Mouse (Mus musculus): ENCODE measurements at regions not wholly inside any gene's neighbourhood (a gene's known extent, or its start where the extent isn't known, plus 50 kb on each side); places are given as distances from the start of the nearest gene placed in this dataset.

- peak in 1 of 2 experiments; percentile 57 for DNase-seq (ENCODE audit: low spot score in 2 of 2)
Observed at GRCm38 (mm10) chr1:72002471-72003116, 209.5 kb downstream of the Mreg start.

GRCm38 (mm10) chr1:72000741-72001140 is 211.4 kb downstream of the Mreg start:
- no peak for DNase-seq (ENCODE audit: low spot score in 2 of 2)

GRCm38 (mm10) chr1:71996828-71997227 is 215.3 kb downstream of the Mreg start:
- no peak for DNase-seq (ENCODE audit: low spot score in 2 of 2)

GRCm38 (mm10) chr1:71996234-71996619 is 215.9 kb downstream of the Mreg start:
- no peak for DNase-seq (ENCODE audit: low spot score in 2 of 2)

GRCm38 (mm10) chr1:71995573-71996233 is 216.4 kb downstream of the Mreg start:
- no peak for DNase-seq (ENCODE audit: low spot score in 2 of 2)

DNA sequence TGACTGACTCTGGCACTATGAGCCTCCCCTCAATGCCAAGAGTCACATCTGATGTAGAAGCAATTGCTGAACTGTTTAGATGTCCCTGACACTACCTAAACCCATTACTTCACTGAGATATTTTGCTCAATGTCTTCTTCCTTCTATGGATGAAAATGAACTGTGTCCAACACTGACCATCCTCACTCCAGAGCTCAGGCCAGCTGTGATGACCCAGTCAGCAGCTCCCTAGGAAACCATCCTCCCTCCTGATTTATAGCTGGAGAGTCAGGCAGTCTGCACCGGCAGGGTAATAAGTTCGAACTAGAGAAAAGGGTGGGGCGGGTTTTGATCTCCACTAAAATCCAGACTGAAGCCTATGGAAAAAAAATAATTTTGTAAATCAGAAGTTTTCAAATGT is 221.2 kb downstream of the Mreg start:
- DNase-seq (ENCODE audit: low spot score in 2 of 2), result no peak

- no peak for DNase-seq (ENCODE audit: low spot score in 2 of 2)
Observed at GRCm38 (mm10) chr1:71988086-71988485, 224.0 kb downstream of the Mreg start.

DNA sequence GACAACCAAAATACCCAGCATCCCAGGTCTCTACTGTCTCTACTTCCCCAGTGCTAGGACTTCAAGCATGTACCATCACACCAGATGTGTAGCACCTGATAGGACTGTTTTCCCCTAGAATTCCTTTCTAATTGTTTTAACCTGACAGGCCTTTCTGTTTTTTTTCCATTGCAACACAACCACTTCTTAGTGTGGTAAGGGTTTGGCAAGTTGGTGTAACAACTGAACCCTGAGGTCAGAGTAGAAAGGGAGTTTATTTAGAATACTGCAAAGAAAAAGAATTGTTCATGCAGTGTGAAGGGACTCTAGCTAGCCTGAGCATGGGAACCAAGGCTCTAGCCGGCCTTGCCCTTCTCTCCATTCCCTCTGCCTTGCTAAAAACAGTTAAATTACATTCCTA is 226.1 kb downstream of the Mreg start:
- DNase-seq (ENCODE audit: low spot score in 2 of 2), result no peak

DNA sequence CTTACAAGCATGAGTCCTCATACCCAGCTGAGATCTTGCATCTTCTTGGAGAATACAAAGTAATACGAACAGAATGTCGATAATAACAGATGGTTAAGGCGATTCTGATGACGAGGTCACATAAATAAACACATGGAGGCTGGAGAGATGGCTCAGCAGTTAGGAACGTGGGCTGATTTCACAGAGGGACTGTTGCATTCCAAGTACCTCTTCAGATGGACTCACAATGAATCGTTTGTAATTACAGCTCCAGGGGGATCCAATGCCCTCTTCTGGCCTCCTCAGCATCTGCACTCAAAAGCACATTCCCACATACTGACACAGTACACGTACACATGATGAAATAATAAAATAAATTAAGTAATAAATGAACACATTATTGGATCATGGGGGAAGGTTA is 228.3 kb downstream of the Mreg start:
- DNase-seq (ENCODE audit: low spot score in 2 of 2), result no peak

GRCm38 (mm10) chr1:71982423-71983262 is 229.5 kb downstream of the Mreg start:
- no peak for DNase-seq (ENCODE audit: low spot score in 2 of 2)

DNA sequence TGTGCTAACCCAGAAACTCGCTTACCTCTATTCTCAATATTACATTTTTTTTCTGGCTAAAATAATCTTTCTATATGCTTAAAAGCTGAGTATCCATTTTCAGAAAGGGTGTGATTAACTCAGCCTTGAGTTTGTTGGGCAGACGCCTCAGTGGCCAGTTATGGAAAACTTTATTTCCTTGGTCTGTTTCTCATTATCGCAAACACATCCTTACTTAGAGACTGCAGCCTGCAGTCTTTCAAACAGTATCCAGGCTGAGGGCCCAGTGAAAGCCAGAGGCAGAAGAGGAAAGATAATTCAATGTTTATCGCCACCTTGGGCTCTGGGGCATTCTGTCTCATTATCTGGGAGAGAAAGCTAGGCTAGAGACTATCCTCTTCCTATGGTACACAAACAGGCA is 231.5 kb downstream of the Mreg start:
- DNase-seq (ENCODE audit: low spot score in 2 of 2), result no peak

GRCm38 (mm10) chr1:71979261-71979660 is 232.8 kb downstream of the Mreg start:
- no peak for DNase-seq (ENCODE audit: low spot score in 2 of 2)

GRCm38 (mm10) chr1:71977361-71977760 is 234.7 kb downstream of the Mreg start:
- no peak for DNase-seq (ENCODE audit: low spot score in 2 of 2)

DNA sequence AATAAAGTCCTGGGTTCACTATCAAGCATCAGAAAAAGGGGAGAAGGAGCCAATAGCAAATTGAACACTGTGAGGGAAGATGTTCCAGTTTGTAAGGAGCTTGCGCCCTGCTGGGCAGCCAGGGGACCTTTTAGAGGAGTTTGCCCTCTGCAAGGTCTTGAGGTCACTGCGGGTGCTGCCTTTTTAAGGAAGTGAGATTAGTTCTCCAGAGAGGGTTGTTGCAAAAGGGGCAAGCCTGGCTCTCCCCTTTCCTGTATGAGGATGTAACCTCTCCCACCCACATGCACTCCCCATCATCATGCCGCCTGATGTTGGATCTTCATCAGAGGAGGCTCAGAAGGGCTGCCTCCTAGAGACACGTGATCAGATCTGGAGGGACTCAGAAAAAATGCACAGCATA is 237.4 kb downstream of the Mreg start:
- no peak for DNase-seq (ENCODE audit: low spot score in 2 of 2)

DNA sequence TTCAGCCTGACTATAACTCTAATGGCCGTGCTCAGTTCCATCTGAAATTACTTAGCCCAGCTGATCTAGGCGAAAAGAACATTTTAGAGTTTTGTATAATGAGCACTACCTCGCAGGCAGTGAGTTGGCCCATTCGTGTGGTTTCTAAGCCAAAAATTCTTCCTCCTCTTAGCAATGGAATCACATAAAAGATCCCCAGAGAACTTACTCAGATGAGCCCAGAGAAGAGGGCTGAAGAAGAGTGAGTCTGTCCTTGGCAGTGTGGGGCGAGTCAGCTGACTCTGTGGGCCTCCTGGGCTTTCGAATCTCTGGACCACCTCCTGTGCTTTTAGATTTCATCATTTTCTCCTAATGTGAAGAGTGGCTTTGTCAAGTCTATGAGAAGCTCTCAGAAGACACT is 240.2 kb downstream of the Mreg start:
- DNase-seq (ENCODE audit: low spot score in 2 of 2), result no peak

GRCm38 (mm10) chr1:71970771-71971170 is 241.3 kb downstream of the Mreg start:
- no peak for DNase-seq (ENCODE audit: low spot score in 2 of 2)

DNA sequence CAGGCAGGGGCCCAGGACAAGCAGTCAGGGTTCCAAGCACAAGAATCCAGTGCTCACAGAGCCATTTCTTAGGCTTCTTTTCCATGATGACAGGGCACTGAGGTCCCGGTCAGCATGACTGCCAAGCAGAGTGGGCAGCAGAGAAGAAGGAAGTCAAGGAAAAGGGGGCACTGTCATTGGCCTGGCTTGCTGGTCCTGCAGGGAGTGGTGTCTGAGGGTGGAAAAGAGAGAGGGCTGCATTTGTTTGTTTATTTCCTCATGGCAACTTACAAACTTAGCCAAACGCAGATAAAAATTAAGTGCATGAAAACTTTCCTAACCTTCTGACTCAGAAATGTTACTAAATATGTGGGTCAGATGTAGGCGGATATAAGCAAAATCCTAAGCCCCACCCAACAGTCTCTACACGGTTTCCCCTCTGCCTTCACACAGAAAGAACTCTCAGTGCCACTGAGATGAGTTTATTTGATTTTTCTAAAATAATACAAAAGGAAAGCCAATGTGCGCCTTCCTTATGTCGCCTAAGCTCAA is 244.5 kb downstream of the Mreg start:
- no peak for DNase-seq (ENCODE audit: low spot score in 2 of 2)

GRCm38 (mm10) chr1:71964450-71965126 is 247.5 kb downstream of the Mreg start:
- DNase-seq (ENCODE audit: low spot score in 2 of 2), result no peak

- no peak for DNase-seq (ENCODE audit: low spot score in 2 of 2)
Observed at GRCm38 (mm10) chr1:71956940-71957339, 255.2 kb downstream of the Mreg start.

GRCm38 (mm10) chr1:71955331-71955730 is 256.8 kb downstream of the Mreg start:
- DNase-seq (ENCODE audit: low spot score in 2 of 2), result no peak

DNA sequence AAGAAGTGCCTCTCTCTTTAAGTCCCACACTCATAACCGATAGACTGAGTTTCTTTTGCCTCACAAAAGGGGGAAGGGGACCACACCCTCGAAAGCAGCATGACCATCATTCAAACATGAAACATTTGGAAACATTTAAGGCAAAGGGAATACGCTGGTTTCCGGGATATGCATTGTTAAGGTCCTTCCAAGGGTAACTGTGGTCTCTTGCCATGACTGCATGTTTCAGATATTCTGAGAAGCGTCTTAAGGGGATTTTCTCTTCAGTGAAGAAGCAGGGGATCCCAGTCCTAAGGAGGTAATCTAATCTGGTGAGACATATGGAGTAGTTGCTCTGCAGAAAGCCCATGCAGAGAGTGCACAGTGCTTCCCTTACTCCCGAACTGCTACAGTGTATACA is 258.8 kb downstream of the Mreg start:
- DNase-seq (ENCODE audit: low spot score in 2 of 2), result no peak

- no peak for DNase-seq (ENCODE audit: low spot score in 2 of 2)
Observed at GRCm38 (mm10) chr1:71949549-71949948, 262.6 kb downstream of the Mreg start.
